Mouse (Mus musculus) telencephalon, adult 2 months (tissue): ENCODE results near the gene Pga5.

ENCODE experiments used
- DNase-seq: peaks from one replicate; pipeline ENCODE4 v3.0.0-alpha.2; 2011; ENCODE audit warnings: low read depth, low spot score

Pga5 gene

GRCm38 (mm10) chr19:10677915-10678771 lies at the start of gene Pga5:
Pga5 (minus strand) TSS chr19:10678071.
- no peak for DNase-seq

GRCm38 (mm10) chr19:10724629-10725363 lies 46.9 kb upstream of the Pga5 start:
- no peak for DNase-seq

- no peak for DNase-seq
These were observed 45.8 kb upstream of the Pga5 start for GRCm38 (mm10) chr19:10723649-10724048.

GRCm38 (mm10) chr19:10723084-10723483 lies 45.2 kb upstream of the Pga5 start:
- DNase-seq, result no peak

GRCm38 (mm10) chr19:10721064-10721463 lies 43.2 kb upstream of the Pga5 start:
- no peak for DNase-seq

GRCm38 (mm10) chr19:10720524-10720923 lies 42.7 kb upstream of the Pga5 start:
- no peak for DNase-seq

GRCm38 (mm10) chr19:10719751-10720150 lies 41.9 kb upstream of the Pga5 start:
- no peak for DNase-seq

- DNase-seq, result no peak
These were observed 40.4 kb upstream of the Pga5 start for GRCm38 (mm10) chr19:10718251-10718775.

GRCm38 (mm10) chr19:10715476-10715875 lies 37.6 kb upstream of the Pga5 start:
- DNase-seq, result no peak

GRCm38 (mm10) chr19:10714682-10715475 lies 37.0 kb upstream of the Pga5 start:
- peak; percentile 64 for DNase-seq

GRCm38 (mm10) chr19:10714168-10714567 lies 36.3 kb upstream of the Pga5 start:
- DNase-seq, result no peak

- DNase-seq, result no peak
These were observed 35.7 kb upstream of the Pga5 start for GRCm38 (mm10) chr19:10713551-10713950.

- DNase-seq, result no peak
These were observed 34.8 kb upstream of the Pga5 start for GRCm38 (mm10) chr19:10712646-10713045.

GRCm38 (mm10) chr19:10712194-10712593 lies 34.3 kb upstream of the Pga5 start:
- DNase-seq, result no peak

- DNase-seq, result no peak
These were observed 32.9 kb upstream of the Pga5 start for GRCm38 (mm10) chr19:10710751-10711150.

GRCm38 (mm10) chr19:10710088-10710511 lies 32.2 kb upstream of the Pga5 start:
- DNase-seq, result no peak

- DNase-seq, result peak; percentile 92
These were observed 31.7 kb upstream of the Pga5 start for GRCm38 (mm10) chr19:10709360-10710087.

GRCm38 (mm10) chr19:10708900-10709299 lies 31.0 kb upstream of the Pga5 start:
- DNase-seq, result no peak

GRCm38 (mm10) chr19:10707881-10708280 lies 30.0 kb upstream of the Pga5 start:
- DNase-seq, result no peak

GRCm38 (mm10) chr19:10707087-10707875 lies 29.4 kb upstream of the Pga5 start:
- DNase-seq, result no peak
